Mouse (Mus musculus) liver, embryonic 14.5 days (tissue): Measurements from ENCODE around the gene N4bp1.

ENCODE experiments used
- CTCF ChIP-seq: IDR thresholded peaks from 2 replicates; pipeline ENCODE4 v1.5.1; 2016; ENCODE audit warnings: antibody characterized with exemption, low read depth, control low read depth
- EP300 ChIP-seq: IDR thresholded peaks from 2 replicates; pipeline ENCODE4 v1.6.1; 2016; ENCODE audit warnings: antibody characterized with exemption, low read depth

DNA sequence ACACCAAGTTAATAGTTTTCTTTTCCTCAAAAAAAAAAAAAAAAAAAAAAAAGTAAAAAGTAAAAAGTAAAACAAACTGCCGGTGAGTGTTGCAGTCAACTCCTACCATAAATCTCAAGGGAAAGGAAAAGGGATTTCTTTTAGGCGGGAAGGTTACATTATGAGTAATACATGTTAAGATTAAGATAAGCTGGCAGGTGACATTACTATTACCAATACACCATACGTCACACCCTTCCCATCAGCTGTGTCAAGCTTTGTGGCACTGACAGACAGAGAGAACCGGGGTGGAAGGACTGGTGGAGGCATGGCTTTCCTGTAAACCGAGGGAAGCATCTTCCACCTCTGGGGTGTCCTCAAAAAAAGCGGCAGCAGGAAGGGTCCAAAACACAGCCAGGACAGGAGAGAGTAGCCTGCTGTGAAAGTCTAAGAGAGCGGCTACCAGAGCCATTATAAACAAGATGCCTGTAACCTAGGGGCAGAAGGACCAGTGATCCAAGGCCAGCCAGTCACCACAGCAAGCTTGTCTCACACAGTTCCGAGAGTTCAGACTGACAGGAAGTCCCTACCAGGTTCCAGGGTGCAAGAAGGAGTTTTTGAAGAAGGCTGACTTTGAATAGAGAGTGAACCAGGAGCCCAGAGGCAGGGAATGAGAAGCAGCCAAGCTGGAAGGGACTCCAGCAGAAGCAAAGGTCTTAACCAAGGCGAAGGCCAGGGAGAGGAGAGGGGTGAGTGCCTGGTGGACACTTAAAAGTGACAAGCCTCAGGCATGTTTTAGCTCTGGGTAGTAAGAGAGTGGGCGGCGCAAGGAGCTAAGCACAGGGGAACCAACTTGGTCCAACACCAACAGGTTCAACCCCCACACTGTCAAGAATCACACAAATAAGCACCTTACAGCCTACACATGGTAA is 2.2 kb downstream of the N4bp1 start:
- TF ChIP-seq CTCF (no peak), EP300 (no peak)
